Mouse (Mus musculus): ENCODE results near the gene Gm8113. TPM values are rescaled to one million over a fixed set of nuclear protein-coding genes. Genes with fewer than 3 reads are reported as not detected.
"Not testable (repeated sequence)": the region's sequence is repeated elsewhere in the genome, so short reads cannot be mapped to it uniquely, and the experiment has no call there.

Gm8113 gene
- polyA plus RNA-seq, 1 experiment from 2014 or later: 12.5 TPM

DNA sequence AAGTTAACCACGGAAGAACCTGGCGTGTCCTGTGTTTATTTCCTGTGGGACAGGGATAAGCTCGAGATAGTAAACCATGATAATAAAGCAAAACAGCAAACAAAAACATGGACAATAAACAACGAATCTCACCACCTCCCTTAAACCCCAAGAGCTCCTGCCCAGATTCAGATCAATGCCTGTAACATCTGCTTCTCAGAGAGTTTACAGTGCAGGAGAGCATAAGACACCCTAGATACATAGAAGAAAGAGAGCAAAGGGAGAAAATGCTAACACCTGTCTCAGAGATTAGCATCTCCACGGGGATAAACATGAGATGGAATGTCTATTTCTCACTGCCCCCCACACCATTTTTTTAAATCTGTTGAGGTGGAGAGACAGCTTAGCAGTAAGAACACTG is 8.2 kb downstream of the Gm8113 start:
- not testable (repeated sequence) for H3K36me3 ChIP-seq; H3K9ac ChIP-seq; H3K9me3 ChIP-seq; H3K4me3 ChIP-seq (replicated peaks); ATAC-seq (ENCODE audit: insufficient read depth, low FRiP score, low read depth); H3K27ac ChIP-seq; H3K4me1 ChIP-seq; H3K4me2 ChIP-seq; H3K27me3 ChIP-seq (replicated peaks)
- WGBS: 50% methylated on average over 5 of the region's 5 CpGs

DNA sequence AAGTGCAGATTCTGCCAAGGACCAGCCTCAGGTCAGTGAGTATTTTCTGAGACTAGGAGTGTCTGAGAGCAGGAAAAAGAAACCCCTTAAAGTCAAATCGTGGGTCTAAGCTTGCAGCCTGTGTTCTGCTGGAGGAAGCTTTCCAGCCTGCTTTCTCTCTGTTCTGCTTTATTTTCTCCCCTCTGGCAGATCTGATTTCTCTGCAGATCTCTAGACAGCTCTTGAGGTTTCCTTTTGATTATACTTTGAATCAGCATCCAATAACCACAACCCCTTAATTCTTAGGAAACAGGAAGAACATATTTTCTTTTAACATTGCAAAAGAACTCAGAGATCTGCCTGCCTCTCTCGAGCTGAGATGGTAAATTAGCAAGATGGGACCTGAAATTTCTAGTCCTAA is 28.2 kb downstream of the Gm8113 start:
- not testable (repeated sequence) for ATAC-seq (ENCODE audit: insufficient read depth, low FRiP score, low read depth); H3K9ac ChIP-seq; H3K36me3 ChIP-seq; H3K4me3 ChIP-seq (replicated peaks); H3K27ac ChIP-seq; H3K4me1 ChIP-seq; H3K27me3 ChIP-seq (replicated peaks); H3K4me2 ChIP-seq; H3K9me3 ChIP-seq
- WGBS: 31% methylated on average over 2 of the region's 2 CpGs

DNA sequence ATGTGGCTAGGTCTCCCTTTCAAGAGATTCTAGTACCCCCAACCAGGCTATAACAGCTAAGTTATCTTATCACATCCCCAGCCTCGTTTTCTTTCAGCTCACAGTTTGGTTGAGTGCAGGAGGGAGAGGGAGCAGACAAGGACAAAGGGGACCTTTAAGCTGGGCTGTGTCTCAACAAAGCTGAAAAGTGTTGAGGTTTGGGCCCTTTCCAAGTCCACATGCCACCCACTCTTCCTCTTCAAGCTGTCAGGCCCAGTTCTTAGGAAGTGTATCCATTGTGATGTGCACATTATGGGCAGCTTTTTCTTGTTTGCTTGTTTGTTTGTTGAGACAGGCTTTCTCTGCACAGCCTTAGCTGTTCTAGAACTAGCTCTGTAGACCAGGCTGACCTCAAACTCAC is 29.9 kb downstream of the Gm8113 start:
- H3K27ac ChIP-seq; H3K4me3 ChIP-seq (replicated peaks); H3K4me1 ChIP-seq; H3K9me3 ChIP-seq; H3K9ac ChIP-seq; H3K4me2 ChIP-seq; ATAC-seq (ENCODE audit: insufficient read depth, low FRiP score, low read depth); H3K36me3 ChIP-seq; H3K27me3 ChIP-seq (replicated peaks): not testable (repeated sequence)
- WGBS: no CpG with 5 or more reads among the region's 1 CpGs

DNA sequence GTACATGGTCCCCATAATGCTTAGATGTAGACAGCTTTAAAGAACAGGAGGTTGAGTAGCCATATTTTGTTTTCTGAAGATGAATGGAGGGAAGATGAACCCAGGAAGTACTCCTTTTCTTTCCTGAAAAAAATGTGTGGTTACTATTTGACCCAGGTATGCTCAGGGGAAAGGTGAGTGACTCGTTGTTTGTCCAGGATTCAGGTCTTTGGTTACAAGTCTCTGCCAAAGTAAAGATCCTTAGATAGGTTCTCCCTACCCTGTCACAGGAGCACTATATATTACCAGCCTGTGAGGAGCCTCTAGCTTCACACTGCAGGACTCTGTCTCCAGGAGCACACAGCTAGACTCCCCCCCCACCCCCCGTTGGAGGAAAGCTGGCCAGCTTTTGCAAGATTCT is 31.6 kb downstream of the Gm8113 start, which contains the start of gene Ang5:
Gene Ang5, plus strand, starts transcription at position 301 of the 400 bp plus-strand sequence.
- not testable (repeated sequence) for H3K9me3 ChIP-seq
- WGBS: no CpG with 5 or more reads among the region's 2 CpGs

More for the DNA sequence above, 31.6 kb downstream of the Gm8113 start, which contains the start of gene Ang5:
- ATAC-seq (ENCODE audit: insufficient read depth, low FRiP score, low read depth); H3K4me1 ChIP-seq; H3K4me2 ChIP-seq; H3K9ac ChIP-seq; H3K36me3 ChIP-seq; H3K4me3 ChIP-seq (replicated peaks); H3K27ac ChIP-seq; H3K27me3 ChIP-seq (replicated peaks): not testable (repeated sequence)

Other genes starting within 250 kb of the Gm8113 start
- gene Gm8165, start 248.2 kb upstream of the Gm8113 start, polyA plus RNA-seq (2015; fragmentation: Nextera tagmentation; extraction: Ambion mirVana): not detected in 2 replicates
- gene Gm7324, start 227.6 kb upstream of the Gm8113 start, polyA plus RNA-seq (2015; fragmentation: Nextera tagmentation; extraction: Ambion mirVana): 0.73 and 1.6 TPM in 2 replicates
- gene Gm16506, start 197.9 kb upstream of the Gm8113 start, polyA plus RNA-seq (2015; fragmentation: Nextera tagmentation; extraction: Ambion mirVana): not detected in 2 replicates
- not detected in 2 replicates for gene Gm6526, start 177.5 kb upstream of the Gm8113 start, polyA plus RNA-seq (2015; fragmentation: Nextera tagmentation; extraction: Ambion mirVana)
- not detected in 2 replicates for gene Gm8180, start 140.6 kb upstream of the Gm8113 start, polyA plus RNA-seq (2015; fragmentation: Nextera tagmentation; extraction: Ambion mirVana)
- 0.84 and 1.5 TPM in 2 replicates for gene Ear1, start 49.9 kb upstream of the Gm8113 start, polyA plus RNA-seq (2015; fragmentation: Nextera tagmentation; extraction: Ambion mirVana)
- not detected in 2 replicates for gene Ear10, start 1.8 kb upstream of the Gm8113 start, polyA plus RNA-seq (2015; fragmentation: Nextera tagmentation; extraction: Ambion mirVana)
- not detected in 2 replicates for gene Ang5, start 31.7 kb downstream of the Gm8113 start, polyA plus RNA-seq (2015; fragmentation: Nextera tagmentation; extraction: Ambion mirVana)
- not detected in 2 replicates for gene Ang6, start 76.9 kb downstream of the Gm8113 start, polyA plus RNA-seq (2015; fragmentation: Nextera tagmentation; extraction: Ambion mirVana)
- 1.5 and 2.1 TPM in 2 replicates for gene Ear2, start 177.3 kb downstream of the Gm8113 start, polyA plus RNA-seq (2015; fragmentation: Nextera tagmentation; extraction: Ambion mirVana)
- not detected in 2 replicates for gene Gm3327, start 198.5 kb downstream of the Gm8113 start, polyA plus RNA-seq (2015; fragmentation: Nextera tagmentation; extraction: Ambion mirVana)

Data from stomach, embryonic 15.5 days (tissue).